Mouse (Mus musculus) urinary bladder, postnatal 4 days (tissue): Measurements from ENCODE around the gene Zfand3.

ENCODE experiments used
- DNase-seq, 2 experiments: peaks; one replicate each; pipeline ENCODE4 v3.0.0; 2021 to 2022; ENCODE audit warnings: low spot score in 2 of 2

Gene Zfand3

GRCm38 (mm10) chr17:30192416-30193005 is 188.0 kb downstream of the Zfand3 start:
- DNase-seq, result peak; percentile 15 to 51

GRCm38 (mm10) chr17:30193615-30194014 is 189.1 kb downstream of the Zfand3 start:
- DNase-seq, result peak in 1 of 2 experiments; percentile 23

GRCm38 (mm10) chr17:30194091-30194490 is 189.6 kb downstream of the Zfand3 start:
- peak; percentile 16 to 44 for DNase-seq

- DNase-seq, result peak; percentile 13 to 36
Observed at GRCm38 (mm10) chr17:30194629-30195445, 190.3 kb downstream of the Zfand3 start.

- DNase-seq, result peak; percentile 15 to 52
Observed at GRCm38 (mm10) chr17:30195591-30196183, 191.2 kb downstream of the Zfand3 start.

- peak; percentile 16 to 44 for DNase-seq
Observed at GRCm38 (mm10) chr17:30196401-30197279, 192.1 kb downstream of the Zfand3 start.

GRCm38 (mm10) chr17:30197280-30198030 is 192.9 kb downstream of the Zfand3 start:
- peak in 1 of 2 experiments; percentile 57 for DNase-seq

- peak in 1 of 2 experiments; percentile 53 for DNase-seq
Observed at GRCm38 (mm10) chr17:30198422-30198821, 193.9 kb downstream of the Zfand3 start.

- no peak for DNase-seq
Observed at GRCm38 (mm10) chr17:30199374-30200247, 195.1 kb downstream of the Zfand3 start.

GRCm38 (mm10) chr17:30200283-30200682 is 195.8 kb downstream of the Zfand3 start:
- no peak for DNase-seq

- no peak for DNase-seq
Observed at GRCm38 (mm10) chr17:30205062-30205825, 200.7 kb downstream of the Zfand3 start.

GRCm38 (mm10) chr17:30210262-30210661 is 205.7 kb downstream of the Zfand3 start:
- DNase-seq, result no peak

- DNase-seq, result no peak
Observed at GRCm38 (mm10) chr17:30210936-30211335, 206.4 kb downstream of the Zfand3 start.

- no peak for DNase-seq
Observed at GRCm38 (mm10) chr17:30212647-30213046, 208.1 kb downstream of the Zfand3 start.

GRCm38 (mm10) chr17:30213371-30213770 is 208.8 kb downstream of the Zfand3 start:
- DNase-seq, result no peak

GRCm38 (mm10) chr17:30214393-30214792 is 209.9 kb downstream of the Zfand3 start:
- no peak for DNase-seq

GRCm38 (mm10) chr17:30215741-30216140 is 211.2 kb downstream of the Zfand3 start:
- DNase-seq, result no peak

- DNase-seq, result no peak
Observed at GRCm38 (mm10) chr17:30221677-30222076, 217.1 kb downstream of the Zfand3 start.

GRCm38 (mm10) chr17:30222361-30222760 is 217.8 kb downstream of the Zfand3 start:
- DNase-seq, result no peak
